Mouse (Mus musculus): ENCODE results near the gene Map3k7. TPM values are rescaled to one million over a fixed set of nuclear protein-coding genes. Genes with fewer than 3 reads are reported as not detected.

Map3k7 gene
- polyA plus RNA-seq, 2 experiments, result 11.8 to 13.3 TPM

DNA sequence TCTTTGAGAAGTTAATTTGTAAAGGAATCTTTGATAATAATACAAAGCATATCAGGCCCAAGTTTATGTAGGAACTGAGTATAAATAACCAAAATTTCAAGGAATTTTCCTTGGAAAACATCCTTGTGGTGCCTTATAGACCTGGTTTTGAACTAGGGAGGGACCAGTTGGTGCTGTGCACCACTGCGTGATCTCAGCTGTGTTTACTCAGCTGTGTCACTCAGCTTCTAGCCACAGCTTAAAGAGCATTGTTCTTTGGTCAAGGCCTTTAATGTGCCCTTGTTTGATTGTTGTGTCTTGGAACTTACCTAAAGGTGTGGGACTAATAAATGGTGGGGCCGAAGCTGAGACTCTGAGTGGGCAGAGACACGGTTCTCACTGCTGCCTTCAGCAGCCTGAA, 43.3 kb downstream of the Map3k7 start:
- H3K27me3 ChIP-seq (ENCODE audit: control insufficient read depth, insufficient read depth, low read length), result no peaks in the 10 kb centered on the region
- no peak for DNase-seq (ENCODE audit: low read depth in 3 of 3, low spot score in 3 of 3)
- TF ChIP-seq CTCF (IDR thresholded peaks at IDR 0.05; ENCODE audit: low read depth) (no peak), EP300 (IDR thresholded peaks at IDR 0.05; ENCODE audit: low read depth) (no peak)
- H3K4me2 ChIP-seq (ENCODE audit: low read depth), result no peak overlapping the region
- H3K9ac ChIP-seq (replicated peaks), result no peak overlapping the region
- WGBS (ENCODE audit: insufficient replicate concordance), result 69% methylated on average over 3 of the region's 3 CpGs
- H3K4me3 ChIP-seq (ENCODE audit: insufficient read depth in 1 of 2, low read depth in 2 of 2, low read length in 2 of 2), result no peak overlapping the region
- no peaks in the 10 kb centered on the region for H3K36me3 ChIP-seq (replicated peaks; ENCODE audit: control insufficient read depth, insufficient read depth, low read depth)
- no peak overlapping the region for H3K27ac ChIP-seq
- ATAC-seq (ENCODE audit: insufficient read depth), result no peak
- peaks cover 0 to 4% of the 10 kb centered on the region in 2 experiments; a peak in 2 of 4 replicates for H3K4me1 ChIP-seq (replicated peaks; ENCODE audit: control insufficient read depth in 2 of 2, insufficient read depth in 2 of 2, low read length in 1 of 2)
- no peaks in the 10 kb centered on the region for H3K9me3 ChIP-seq (ENCODE audit: control insufficient read depth, low read length)

DNA sequence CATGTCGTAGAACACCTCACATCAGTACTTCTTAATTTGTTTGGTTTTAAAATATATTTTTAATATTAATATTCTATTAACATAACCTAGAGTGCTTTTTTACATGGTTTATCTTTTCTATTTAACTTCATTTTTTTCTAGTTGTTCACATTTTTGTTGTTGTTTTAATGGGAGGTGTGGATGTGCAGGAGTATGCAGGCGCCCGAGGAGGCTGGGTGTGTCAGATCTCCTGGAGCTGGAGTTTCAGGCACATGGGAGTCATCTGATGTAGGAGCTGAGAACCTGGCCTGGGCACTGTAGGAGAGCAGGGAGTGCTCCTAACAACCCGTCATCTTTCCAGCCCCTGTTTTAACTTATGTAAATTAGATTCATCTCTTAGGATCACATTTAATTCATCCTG, 44.2 kb downstream of the Map3k7 start:
- TF ChIP-seq CTCF (IDR thresholded peaks at IDR 0.05; ENCODE audit: low read depth) (no peak), EP300 (IDR thresholded peaks at IDR 0.05; ENCODE audit: low read depth) (no peak)
- 79% methylated on average over 4 of the region's 4 CpGs for WGBS (ENCODE audit: insufficient replicate concordance)
- no peak overlapping the region for H3K9ac ChIP-seq (replicated peaks)
- no peaks in the 10 kb centered on the region for H3K36me3 ChIP-seq (replicated peaks; ENCODE audit: control insufficient read depth, insufficient read depth, low read depth)
- H3K4me3 ChIP-seq (ENCODE audit: insufficient read depth in 1 of 2, low read depth in 2 of 2, low read length in 2 of 2), result no peak overlapping the region
- ATAC-seq (ENCODE audit: insufficient read depth), result no peak
- H3K9me3 ChIP-seq (ENCODE audit: control insufficient read depth, low read length), result no peaks in the 10 kb centered on the region
- no peaks in the 10 kb centered on the region for H3K27me3 ChIP-seq (ENCODE audit: control insufficient read depth, insufficient read depth, low read length)
- H3K4me1 ChIP-seq (replicated peaks; ENCODE audit: control insufficient read depth in 2 of 2, insufficient read depth in 2 of 2, low read length in 1 of 2), result peaks cover 0 to 4% of the 10 kb centered on the region in 2 experiments; a peak in 2 of 4 replicates
- no peak overlapping the region for H3K4me2 ChIP-seq (ENCODE audit: low read depth)
- H3K27ac ChIP-seq, result no peak overlapping the region
- no peak for DNase-seq (ENCODE audit: low read depth in 3 of 3, low spot score in 3 of 3)

- H3K27ac ChIP-seq, result no peak overlapping the region
These were observed 46.9 kb downstream of the Map3k7 start for GRCm38 (mm10) chr4:32010808-32011207.

DNA sequence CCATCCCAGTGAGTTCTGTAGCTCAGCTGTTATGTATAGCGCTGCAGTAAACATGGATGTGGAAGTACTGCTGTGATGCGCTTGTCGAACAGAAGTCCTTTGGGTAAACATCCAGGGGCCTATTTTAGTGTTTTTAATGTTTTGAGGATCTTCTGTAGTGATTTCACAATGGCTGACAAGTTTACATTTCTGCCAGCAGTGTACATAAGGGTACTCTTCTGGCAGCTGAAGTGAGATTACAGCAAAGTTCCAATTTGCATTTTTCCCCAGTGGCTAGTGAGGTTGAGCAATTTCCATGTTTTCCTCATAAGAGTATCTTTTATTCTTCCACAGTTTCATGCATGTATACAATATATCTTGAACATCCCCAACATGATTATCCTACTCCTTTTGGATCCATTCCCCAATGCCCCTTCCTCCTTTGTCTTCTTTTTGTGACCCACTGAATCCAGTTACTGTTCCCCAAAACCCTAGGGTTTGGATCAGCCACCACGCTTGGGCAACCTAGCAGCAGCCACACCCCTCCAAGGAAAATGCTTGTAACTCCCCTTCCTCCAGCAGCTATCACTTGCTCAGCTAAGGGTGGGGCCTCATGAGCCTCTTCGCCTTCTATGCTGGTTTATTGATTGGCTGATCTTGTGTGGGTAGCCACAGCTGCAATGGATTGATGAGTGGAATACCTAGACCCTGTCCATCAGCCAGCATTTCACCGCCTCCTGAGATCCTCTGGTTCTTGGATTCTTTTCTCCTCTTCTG, 47.5 kb downstream of the Map3k7 start:
- H3K27me3 ChIP-seq (ENCODE audit: control insufficient read depth, insufficient read depth, low read length), result no peaks in the 10 kb centered on the region
- no peak overlapping the region for H3K4me3 ChIP-seq (ENCODE audit: insufficient read depth in 1 of 2, low read depth in 2 of 2, low read length in 2 of 2)
- TF ChIP-seq EP300 (IDR thresholded peaks at IDR 0.05; ENCODE audit: low read depth) (no peak), CTCF (IDR thresholded peaks at IDR 0.05; ENCODE audit: low read depth) (no peak)
- no peak overlapping the region for H3K4me2 ChIP-seq (ENCODE audit: low read depth)
- no peak overlapping the region for H3K9ac ChIP-seq (replicated peaks)
- no peak overlapping the region for H3K27ac ChIP-seq
- peaks cover 2% of the 10 kb centered on the region; the same call in 1 of the 2 replicates for H3K36me3 ChIP-seq (replicated peaks; ENCODE audit: control insufficient read depth, insufficient read depth, low read depth)
- ATAC-seq (ENCODE audit: insufficient read depth) (no peak), DNase-seq (ENCODE audit: low read depth in 3 of 3, low spot score in 3 of 3) (no peak)
- peaks cover 0 to 4% of the 10 kb centered on the region in 2 experiments; a peak in 2 of 4 replicates for H3K4me1 ChIP-seq (replicated peaks; ENCODE audit: control insufficient read depth in 2 of 2, insufficient read depth in 2 of 2, low read length in 1 of 2)
- WGBS (ENCODE audit: insufficient replicate concordance), result 76% methylated on average over 6 of the region's 6 CpGs
- H3K9me3 ChIP-seq (ENCODE audit: control insufficient read depth, low read length), result no peaks in the 10 kb centered on the region

More at GRCm38 (mm10) chr4:32010808-32011207, 46.9 kb downstream of the Map3k7 start:
- no peak overlapping the region for H3K4me2 ChIP-seq (ENCODE audit: low read depth)
- H3K4me1 ChIP-seq (replicated peaks; ENCODE audit: control insufficient read depth in 2 of 2, insufficient read depth in 2 of 2, low read length in 1 of 2), result peaks cover 0 to 4% of the 10 kb centered on the region in 2 experiments; a peak in 2 of 4 replicates
- TF ChIP-seq EP300 (IDR thresholded peaks at IDR 0.05; ENCODE audit: low read depth) (no peak), CTCF (IDR thresholded peaks at IDR 0.05; ENCODE audit: low read depth) (no peak)
- DNase-seq (ENCODE audit: low read depth in 3 of 3, low spot score in 3 of 3), result no peak
- ATAC-seq (ENCODE audit: insufficient read depth), result no peak
- H3K9ac ChIP-seq (replicated peaks), result no peak overlapping the region
- 0 out of 2 replicates have a peak, but pooled peaks cover under 1% of the 10 kb centered on the region for H3K36me3 ChIP-seq (replicated peaks; ENCODE audit: control insufficient read depth, insufficient read depth, low read depth)
- H3K4me3 ChIP-seq (ENCODE audit: insufficient read depth in 1 of 2, low read depth in 2 of 2, low read length in 2 of 2), result no peak overlapping the region
- H3K9me3 ChIP-seq (ENCODE audit: control insufficient read depth, low read length), result no peaks in the 10 kb centered on the region
- WGBS (ENCODE audit: insufficient replicate concordance), result 76% methylated on average over 5 of the region's 5 CpGs
- H3K27me3 ChIP-seq (ENCODE audit: control insufficient read depth, insufficient read depth, low read length), result no peaks in the 10 kb centered on the region

DNA sequence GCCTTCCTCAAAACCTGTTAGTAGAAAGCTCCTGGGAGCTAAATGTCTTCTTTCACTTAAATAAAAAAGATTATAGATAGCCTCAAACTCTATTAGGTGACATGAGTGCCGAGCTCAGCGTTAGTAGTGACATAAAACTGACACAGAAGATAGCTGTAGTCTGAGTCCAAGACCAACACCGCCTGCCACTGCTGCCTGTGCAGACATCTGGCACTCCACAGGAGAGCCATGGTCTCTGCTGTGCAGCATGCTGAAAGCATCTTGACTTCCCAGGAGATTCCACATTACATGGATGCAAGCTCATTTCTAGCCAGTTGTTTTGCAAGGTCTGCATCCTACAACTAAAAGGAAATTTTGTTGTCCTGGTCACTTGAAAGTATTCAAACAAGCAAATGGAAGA, 57.2 kb downstream of the Map3k7 start:
- no peaks in the 10 kb centered on the region for H3K4me1 ChIP-seq (replicated peaks; ENCODE audit: control insufficient read depth in 2 of 2, insufficient read depth in 2 of 2, low read length in 1 of 2)
- no peaks in the 10 kb centered on the region for H3K27me3 ChIP-seq (ENCODE audit: control insufficient read depth, insufficient read depth, low read length)
- no peak for TF ChIP-seq EP300 (IDR thresholded peaks at IDR 0.05; ENCODE audit: low read depth)
- TF ChIP-seq CTCF (IDR thresholded peaks at IDR 0.05; ENCODE audit: low read depth), result no peak
- peaks cover 11% of the 10 kb centered on the region for H3K36me3 ChIP-seq (replicated peaks; ENCODE audit: control insufficient read depth, insufficient read depth, low read depth)
- H3K9ac ChIP-seq (replicated peaks), result no peak overlapping the region
- H3K9me3 ChIP-seq (ENCODE audit: control insufficient read depth, low read length), result no peaks in the 10 kb centered on the region
- no peak overlapping the region for H3K27ac ChIP-seq
- H3K4me3 ChIP-seq (ENCODE audit: insufficient read depth in 1 of 2, low read depth in 2 of 2, low read length in 2 of 2), result no peak overlapping the region
- 76% methylated on average over 3 of the region's 3 CpGs for WGBS (ENCODE audit: insufficient replicate concordance)
- ATAC-seq (ENCODE audit: insufficient read depth) (no peak), DNase-seq (ENCODE audit: low read depth in 3 of 3, low spot score in 3 of 3) (no peak)
- no peak overlapping the region for H3K4me2 ChIP-seq (ENCODE audit: low read depth)

All from liver, embryonic 14.5 days (tissue).